Mouse (Mus musculus) neural tube, embryonic 10.5 days (tissue): ENCODE results near the gene Kcnh8.

Source experiments
- DNase-seq: peaks from one replicate; pipeline ENCODE4 v3.0.0-alpha.2; 2017; ENCODE audit warnings: low spot score; ENCODE audit errors: extremely low spot score

The Kcnh8 gene

DNA sequence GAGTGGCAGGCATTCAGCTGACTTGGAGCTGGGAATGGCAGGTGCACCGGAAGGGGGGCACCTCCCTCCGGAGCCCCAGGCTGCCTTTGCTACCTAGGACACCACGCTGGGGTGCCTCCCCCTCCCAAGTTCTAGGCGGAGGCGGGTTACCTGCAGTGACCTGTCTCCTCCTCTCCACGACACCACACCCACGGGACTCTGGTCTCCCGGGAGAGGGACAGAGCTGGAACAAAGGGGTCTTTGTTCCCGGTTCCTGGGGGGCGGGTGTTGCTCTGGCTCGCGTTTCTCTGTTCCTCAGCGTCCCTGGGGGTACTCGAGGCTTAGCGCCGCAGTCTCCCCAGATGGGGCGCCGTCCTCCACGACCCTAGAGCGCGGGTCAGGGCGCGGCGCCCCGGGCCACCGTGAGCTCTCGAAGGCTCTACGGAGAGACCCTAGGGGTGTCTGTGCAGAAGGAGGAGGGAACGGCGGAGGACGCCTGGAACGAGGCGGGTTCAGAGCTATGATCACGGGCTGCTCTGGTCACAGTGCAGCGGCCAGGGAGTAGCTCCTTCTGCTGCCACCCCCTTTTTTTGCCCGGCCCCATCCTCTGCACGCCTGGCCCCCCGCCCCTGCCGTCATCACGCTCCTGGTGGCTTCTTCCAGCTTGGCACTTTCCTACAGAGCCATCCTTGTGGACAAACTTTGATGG lies at the start of gene Kcnh8:
Gene Kcnh8 (plus strand): TSS at position 617 of the 688 bp plus-strand sequence.
- peak; percentile 35 for DNase-seq

GRCm38 (mm10) chr17:52559961-52560720 lies 42.4 kb upstream of the Kcnh8 start:
- DNase-seq: peak; percentile 48

- DNase-seq: no peak
These were observed 36.9 kb upstream of the Kcnh8 start for GRCm38 (mm10) chr17:52565467-52566155.

DNA sequence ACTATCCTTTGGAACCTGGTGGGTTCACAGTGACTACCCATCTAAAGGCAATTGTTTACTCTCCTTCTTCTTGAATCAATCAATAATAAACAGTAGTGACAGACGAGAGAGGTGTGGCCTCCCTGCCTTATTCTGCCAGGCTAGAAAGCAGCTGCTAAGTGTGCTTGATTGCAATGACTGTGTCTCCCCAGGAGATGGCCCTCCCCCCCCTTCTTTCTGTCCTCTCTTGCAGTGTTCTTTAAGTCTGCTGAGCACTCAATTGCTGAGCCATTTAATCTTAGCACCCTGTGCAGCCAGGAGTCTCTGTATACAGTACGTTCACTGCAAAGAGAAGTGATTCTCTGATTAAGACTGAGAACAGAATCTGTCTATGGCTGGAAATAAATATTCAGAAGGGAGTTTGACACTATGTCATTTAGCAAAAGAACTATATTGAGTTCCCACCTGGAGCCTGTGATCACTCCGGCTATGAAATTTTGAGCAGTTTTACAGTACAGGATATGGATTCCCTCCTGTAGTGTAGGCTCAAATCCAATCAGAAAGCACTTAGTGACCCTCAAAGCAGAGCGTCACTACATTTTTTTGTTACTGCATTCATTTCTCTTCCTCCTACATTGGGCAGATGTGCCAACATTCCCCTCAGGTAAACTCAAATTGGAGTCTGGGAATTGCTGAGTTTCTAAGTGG lies 32.8 kb upstream of the Kcnh8 start:
- DNase-seq: no peak

GRCm38 (mm10) chr17:52572229-52572628 lies 30.3 kb upstream of the Kcnh8 start:
- DNase-seq: no peak

DNA sequence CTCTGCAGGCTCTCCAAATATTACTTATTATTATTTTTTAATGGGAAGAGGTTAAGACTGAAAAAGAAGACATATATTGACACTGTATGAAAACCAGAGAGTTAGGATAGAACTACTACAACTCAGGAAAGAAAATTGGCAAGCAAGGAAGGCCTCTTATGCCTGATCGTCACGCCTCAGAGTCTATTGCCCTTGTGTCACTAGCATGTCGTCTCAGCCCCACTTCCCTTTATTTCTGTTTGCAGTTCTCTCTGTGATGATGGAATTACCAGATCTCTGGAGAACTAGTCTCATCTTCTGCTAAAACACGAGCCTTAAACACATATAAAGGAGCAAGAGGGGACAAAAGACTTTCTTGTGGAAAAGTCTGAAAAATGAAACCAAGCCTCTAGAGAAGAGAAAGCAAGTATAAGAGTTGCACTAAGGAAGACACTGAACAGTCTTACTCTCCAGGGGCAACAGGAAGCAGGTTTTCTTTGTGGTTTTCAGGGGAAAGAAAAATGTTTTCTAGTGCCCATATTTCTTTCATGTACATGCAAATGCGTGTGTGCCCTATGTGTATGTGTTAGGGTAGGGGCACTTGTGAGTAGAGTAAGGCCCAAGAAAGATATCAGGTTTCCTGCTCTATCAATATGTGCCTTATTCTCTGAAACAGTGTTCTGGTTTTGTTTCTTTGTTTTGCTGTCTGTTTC lies 10.9 kb upstream of the Kcnh8 start:
- no peak for DNase-seq

DNA sequence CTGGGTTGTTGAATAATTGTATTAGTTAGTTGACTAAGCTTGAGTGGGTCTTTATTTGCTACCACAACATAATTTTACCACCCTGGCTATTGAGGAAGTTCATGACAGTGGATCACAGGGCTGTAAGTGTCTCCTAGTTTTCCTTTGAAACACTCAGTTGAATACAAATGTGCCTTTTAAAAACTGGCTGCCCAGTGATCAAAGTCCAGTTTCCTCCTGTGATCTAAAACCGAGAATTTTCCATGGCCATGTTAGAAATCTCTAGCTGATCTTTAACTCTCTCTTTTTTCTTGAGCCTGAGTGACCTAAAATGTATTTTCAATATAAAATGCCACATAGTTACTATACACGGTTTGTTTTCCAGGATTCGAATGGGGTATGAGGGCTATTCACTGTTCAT lies 3.4 kb upstream of the Kcnh8 start:
- no peak for DNase-seq

DNA sequence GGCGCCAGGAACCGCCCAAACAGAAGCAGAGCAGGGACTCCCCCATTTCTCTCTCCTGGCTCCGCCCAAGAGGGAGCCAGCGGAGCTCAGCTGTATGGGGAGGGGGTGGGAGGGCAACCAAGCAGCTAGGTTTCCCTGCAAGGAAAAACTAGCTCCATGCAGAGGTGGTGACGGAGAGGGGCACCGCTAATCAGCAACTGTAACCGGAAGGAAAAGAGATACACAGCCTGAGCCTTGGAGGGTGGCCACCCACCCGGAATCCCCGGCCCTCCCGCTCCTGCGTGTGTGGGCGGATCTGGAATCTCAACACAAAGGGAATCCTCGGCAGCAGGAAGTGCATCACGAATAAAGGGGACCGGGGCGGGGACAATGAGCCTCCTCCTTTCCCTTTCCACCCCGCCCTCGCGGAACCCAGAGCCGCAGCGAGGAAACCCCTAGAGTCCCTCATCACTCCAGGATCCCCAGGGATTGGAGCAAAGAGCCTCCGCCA lies 1.6 kb upstream of the Kcnh8 start:
- DNase-seq: peak; percentile 77

DNA sequence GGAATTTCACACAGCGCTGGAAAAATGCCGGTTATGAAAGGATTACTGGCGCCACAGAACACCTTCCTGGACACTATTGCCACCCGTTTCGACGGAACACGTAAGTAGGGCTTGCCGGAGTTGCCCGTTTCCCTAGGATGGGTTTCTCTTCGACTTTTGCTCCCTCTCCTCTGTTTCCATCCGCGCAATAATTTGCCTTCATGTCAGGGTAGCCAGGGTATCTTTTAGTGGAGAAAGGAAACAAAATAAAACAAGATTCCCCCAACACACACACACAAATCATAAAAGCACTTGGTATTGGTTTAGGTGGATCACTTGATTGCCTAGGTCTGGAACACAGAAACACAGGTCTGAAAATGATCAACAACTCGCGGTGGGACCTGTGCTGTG lies 267 bp downstream of the Kcnh8 start:
- DNase-seq: peak; percentile 20

- peak; percentile 21 for DNase-seq
These were observed 902 bp downstream of the Kcnh8 start for GRCm38 (mm10) chr17:52603411-52603810.

DNA sequence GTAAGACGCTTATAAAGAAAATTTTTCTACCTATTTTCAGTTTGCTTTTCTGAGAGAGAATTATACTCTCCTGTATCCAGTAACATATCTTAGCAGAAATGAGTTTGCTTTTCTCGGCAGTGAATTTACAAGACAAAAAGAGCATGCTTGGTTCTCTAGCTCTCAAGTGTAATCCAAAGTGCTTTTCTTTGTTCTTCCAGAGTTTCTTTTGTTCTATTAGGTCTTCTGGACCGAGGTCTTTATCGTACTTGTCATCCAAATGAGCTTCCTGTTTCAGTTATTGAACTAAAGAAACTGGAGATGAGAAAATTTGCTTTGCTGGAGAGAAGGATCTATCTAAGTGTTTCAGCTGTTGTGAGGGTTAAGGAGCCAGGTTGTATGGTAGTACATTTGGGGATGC lies 8.9 kb downstream of the Kcnh8 start:
- DNase-seq: no peak

DNA sequence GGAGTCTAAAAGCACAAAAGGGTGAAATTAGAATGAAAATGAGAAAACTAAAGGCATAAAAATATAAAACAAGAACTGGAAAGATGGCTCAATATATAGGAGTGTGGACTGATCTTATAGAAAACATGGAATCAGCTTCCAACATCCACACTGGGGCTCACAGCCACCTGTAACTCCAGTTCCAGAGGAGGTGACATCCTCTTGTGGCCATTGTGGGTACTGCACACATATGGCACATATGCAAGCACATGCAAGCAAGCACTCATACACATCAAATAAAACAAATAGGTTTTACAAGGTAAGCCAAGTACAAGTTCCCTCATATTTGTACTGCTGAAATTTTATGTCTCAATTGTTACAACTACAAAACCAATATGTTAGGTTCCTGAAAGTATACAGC lies 46.7 kb downstream of the Kcnh8 start:
- no peak for DNase-seq

- no peak for DNase-seq
These were observed 89.5 kb downstream of the Kcnh8 start for GRCm38 (mm10) chr17:52691988-52692387.

DNA sequence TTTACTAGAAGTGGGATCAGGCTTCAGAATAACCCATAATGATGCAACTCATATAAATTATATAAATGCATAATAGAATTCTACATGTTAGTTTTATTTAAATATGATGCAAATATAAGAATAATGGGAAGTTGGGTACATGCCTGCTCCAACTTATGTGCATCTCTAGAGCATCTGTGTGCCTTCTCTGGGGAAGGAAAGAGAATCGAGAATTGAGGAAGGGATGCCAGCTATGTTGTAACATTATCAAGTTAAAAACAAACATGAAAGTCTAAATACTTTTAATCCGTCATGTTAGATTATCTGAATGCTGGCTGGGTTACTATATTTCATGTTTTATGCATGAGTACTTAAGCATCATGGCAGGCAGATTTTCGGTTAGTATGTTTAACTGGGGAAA lies 99.4 kb downstream of the Kcnh8 start:
- DNase-seq: no peak

- DNase-seq: no peak
These were observed 109.8 kb downstream of the Kcnh8 start for GRCm38 (mm10) chr17:52712319-52712718.

GRCm38 (mm10) chr17:52722214-52722613 lies 119.7 kb downstream of the Kcnh8 start:
- no peak for DNase-seq

- no peak for DNase-seq
These were observed 126.3 kb downstream of the Kcnh8 start for GRCm38 (mm10) chr17:52728806-52729205.

DNA sequence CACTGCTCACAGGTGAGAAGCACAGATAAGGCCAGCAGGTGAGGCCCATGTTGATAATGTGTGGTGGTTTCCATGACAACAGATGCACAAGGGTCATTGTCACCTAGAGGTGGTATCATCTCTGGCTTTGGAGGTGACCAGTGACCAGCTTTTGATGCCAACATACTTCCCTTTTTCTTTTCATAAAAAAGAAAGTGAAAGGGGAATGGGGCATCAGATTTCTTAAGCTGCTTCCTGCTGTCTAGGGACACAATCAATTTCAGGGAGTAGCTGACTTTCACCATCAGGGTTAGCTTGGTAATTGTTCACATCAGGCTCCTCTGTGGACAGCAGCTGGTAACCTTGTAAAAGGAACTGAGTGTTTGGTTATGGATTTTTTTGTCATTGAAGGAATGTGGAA lies 135.9 kb downstream of the Kcnh8 start:
- no peak for DNase-seq

DNA sequence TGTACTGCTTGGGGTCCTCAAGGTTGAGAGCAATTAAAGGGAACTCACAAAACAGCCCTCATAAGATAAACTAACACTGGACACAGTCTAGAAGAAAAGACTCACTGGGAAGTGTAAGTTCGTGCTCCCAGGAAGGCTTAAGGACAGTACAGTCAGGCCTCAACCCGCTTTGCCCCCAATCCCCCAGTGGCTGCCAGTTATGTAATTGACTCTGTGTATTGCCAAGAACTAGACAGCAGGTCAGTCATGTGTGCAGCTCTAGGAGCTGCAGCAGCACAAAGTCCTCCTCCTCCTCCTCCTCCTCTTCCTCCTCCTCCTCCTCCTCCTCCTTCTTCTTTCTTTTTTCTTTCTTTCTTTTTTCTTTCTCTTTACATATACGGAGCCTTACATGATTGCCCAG lies 185.6 kb downstream of the Kcnh8 start:
- no peak for DNase-seq

DNA sequence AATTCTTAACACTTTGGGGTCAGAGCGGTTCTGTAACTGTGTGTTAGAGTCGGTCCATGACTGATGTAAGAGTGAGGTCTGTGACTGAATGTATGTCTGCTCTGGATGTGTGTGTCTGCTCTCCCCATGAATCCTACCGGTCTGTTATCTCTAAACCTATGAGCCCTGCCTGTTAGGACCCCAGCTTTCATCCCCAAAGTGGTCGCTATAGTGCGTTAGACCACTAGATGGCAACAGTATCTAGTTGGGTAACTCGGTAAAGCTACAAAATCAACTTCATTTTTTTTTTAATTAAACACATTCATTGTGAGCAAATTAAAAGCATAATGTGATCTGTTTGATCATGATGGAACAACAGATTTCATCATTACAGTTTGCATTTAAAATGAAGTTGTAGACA lies 202.0 kb downstream of the Kcnh8 start:
- DNase-seq: no peak

DNA sequence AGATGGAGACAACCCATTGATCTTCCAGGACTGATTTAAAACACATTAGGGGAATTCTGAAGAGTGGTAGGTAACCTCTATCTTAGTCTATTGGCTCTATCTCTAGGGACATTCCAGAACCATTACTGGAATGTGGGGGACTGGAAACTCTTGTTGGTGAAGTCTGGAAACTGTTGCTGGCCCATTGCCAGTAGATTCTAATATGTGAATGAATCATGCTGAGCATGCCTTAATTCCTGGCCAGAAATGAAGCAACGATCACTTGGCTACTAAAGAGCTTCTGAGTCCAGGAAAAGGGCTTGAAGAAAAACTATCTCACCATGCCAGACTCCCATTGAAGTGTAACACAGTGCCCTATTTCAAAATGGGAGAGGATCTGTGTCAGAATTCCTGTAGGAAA lies 208.3 kb downstream of the Kcnh8 start:
- DNase-seq: no peak
